Mouse (Mus musculus) spleen, postnatal 36 days (tissue): ENCODE data around the gene Epop.

Experiments
- DNase-seq, 2 experiments: peaks; one replicate each; pipeline ENCODE4 v3.0.0; 2022; ENCODE audit warnings: low spot score in 2 of 2, mixed read lengths in 1 of 2

The Epop gene

GRCm38 (mm10) chr11:97590227-97590960 lies 39.1 kb downstream of the Epop start:
- no peak for DNase-seq

DNA sequence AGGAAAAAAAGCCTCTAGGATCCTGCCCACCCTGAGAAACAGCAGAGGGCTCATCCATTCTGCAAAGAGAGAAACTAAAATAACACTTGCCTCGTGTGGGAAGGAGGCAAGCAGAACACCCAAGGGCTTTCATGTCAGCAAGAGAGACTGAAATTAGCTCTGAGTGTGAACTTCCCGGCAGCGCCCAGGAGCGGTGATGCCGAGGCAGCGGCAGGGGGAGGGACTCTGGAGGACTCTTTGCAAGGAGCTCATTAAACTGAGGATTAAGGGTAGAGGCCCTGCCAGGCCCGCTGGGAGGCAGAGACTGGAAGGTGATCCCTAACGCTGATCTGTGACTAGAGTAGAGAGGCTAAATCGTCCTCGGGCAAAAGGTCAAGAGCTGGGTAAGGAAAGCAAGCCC lies 40.3 kb downstream of the Epop start:
- DNase-seq: no peak

DNA sequence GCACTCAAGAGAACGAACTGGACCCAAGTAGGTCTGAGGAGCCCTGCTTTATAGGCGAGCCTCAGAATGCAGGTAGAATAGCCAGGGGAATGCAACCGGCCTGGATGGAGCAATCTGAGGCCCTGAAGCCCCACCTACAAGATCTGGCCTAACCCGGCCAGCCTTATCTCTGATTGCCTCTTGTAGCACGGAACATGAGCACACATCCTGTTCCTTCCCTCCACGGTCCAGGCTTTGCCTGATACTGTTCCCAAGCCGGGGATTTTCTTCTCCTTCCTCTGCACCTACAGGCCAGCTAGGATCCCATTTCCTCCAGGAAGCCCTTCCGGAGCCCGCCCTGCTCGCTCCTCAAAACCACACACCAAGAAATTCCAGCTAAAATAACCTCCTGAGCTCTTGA lies 43.6 kb downstream of the Epop start:
- no peak for DNase-seq

DNA sequence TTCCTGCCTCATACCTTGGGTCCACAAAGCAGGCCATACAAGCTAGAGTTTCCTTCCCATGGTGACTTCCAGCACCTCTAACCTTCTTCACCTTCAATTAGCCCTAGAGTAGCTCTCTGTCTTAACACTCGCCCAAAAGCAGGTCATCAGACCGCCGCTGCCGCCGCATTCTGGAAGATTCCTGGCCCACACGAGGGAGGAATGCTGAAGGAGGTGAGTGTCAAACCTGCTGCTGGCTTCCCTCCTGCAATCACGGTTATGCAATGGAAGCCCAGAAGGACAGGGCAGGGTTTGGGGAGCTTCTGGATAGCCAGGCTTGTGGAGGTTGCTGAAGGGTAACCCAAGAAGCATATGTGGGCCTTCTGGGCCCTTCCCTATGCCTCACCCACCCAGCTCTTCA lies 45.0 kb downstream of the Epop start:
- no peak for DNase-seq

DNA sequence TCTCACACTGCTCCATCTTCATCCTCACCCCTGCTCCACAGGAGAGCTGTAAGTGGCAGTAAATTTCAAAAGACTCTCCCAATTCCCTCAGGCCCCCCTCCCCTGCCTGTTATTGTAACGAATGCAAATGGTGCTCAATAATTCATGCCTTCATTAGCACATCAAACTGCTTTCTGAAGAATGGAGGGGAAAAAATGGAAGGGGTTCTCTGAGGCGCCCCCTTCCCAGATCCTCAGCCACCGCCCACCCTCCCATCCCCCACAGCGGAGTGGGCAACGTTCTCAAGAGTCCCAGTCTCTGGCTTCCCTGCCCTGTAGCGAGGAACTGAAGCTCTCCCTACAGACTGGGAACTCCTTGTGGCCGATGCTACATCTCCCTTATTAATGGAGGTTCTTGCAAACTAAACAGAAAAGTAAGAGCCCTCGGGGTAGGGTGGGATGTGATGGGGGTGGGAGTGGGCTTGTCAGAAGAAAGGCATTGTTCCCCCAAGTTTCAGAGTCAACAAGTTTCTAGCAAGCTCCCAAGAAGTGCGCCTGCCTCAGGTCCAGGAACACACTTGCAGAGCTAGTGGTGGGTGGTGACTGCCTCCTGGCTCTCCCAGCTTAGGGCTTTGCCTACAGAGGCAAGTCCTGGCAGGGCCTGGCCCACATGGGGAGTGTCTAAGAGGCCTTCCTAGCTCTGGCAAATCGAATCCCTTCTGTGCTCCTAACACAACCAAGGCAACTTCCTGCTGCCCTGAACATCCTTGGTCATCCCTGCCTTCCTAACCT lies 50.2 kb downstream of the Epop start:
- no peak for DNase-seq

DNA sequence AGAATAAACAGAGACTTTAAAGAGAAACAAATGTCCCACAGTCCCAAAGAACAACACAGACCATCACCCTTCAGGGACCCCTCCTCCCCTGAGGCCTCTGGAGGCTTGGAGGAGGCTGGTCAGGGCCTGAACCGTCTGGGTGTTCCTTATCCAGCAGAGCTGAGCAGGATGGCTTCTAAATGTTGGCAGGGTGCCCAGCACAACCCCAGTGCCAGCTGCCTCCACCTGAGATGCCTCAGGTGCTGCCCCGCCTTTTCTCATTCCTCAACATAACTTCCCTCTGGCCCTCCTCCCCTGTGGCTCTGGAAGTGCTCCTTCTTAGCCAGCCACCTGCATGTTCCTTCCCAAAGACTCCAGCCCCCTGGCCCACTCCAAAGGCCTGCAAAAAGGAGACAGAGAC lies 51.2 kb downstream of the Epop start:
- DNase-seq: no peak
